Mouse (Mus musculus): ENCODE results near the gene Lamc3.

DNA sequence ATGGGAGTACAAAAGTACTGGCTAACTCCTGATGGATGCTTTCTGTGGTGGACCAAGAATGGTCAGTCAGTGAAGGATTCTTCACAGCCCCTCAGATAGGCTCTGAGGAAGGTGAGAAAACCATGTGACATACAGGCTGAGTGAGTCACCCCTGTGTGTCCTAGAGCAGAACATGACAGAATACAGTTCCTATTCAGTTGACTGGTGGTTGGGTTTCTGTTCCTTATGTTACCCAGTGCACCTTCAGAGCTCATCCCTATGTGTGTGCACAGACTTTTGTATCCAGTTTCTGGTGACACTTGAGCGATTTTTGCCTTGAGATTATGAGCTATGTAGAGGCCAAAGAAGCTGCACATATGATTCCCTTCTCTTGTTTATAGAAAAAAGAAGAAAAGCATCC, 100.7 kb downstream of the Lamc3 start:
- no peak for TF ChIP-seq POLR2A (IDR thresholded peaks at IDR 0.05; ENCODE audit: borderline replicate concordance, control insufficient read depth, low read depth, low read length)
- no peak for TF ChIP-seq CTCF (IDR thresholded peaks at IDR 0.05; ENCODE audit: control insufficient read depth, insufficient read depth, low read length)
